Comparison of ENCODE assay signal across 8 mouse cellular contexts in the genomic region with DNA sequence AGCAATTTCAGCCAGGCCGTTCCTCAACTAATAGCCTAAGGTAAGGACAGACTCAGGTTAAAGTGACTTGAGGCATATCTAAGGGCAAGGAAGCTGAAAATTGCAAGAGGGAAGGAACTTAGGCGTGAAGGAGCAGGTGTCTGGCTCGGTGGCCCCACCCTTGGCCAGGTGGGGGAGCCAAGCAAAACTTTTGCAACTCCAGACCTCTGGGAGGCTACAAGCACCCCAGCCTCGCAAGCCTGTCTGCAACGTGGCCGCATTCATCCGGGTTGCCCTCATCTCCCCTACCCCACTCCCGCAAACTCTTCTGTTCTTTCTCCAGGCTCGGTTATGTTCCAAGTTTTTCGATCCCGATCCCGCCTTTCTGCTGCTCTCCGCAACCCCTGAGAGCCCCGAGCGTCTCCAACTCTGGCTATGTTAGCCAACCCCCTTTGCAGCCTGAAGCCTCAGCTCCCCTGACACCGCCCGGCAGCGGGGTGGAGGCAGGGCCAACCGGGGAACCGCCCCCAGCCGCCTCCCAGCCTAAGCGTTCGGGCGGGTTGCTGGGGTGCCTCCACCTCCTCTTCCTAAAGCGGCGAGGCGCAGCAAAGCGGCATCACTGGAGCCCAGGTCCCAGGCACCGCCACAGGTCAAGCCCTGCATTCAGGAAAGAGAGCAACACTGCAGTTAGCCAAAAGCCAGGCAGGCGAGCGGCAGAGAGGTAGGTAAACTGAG. TPM values are rescaled to one million over a fixed set of nuclear protein-coding genes. Genes with fewer than 3 reads are reported as not detected.
A peak's percentile ranks its signal among the peaks of the same experiment; 100 is the strongest.
DNase-seq lines count a peak whose midpoint lies in the region; ATAC-seq lines count a peak whose summit lies in the region.

A gene (plus strand): TSS at position 201 of the 714 bp plus-strand sequence.

- ATAC-seq in embryonic facial prominence, embryonic 15.5 days (ENCODE audit: insufficient number of reproducible peaks, low FRiP score, low TSS enrichment, low read depth): peak; percentile 84
- peak; percentile 95 for ATAC-seq in liver, embryonic 12.5 days
- ATAC-seq in monocyte, adult 5-6 weeks (replicated peaks; ENCODE audit: insufficient number of reproducible peaks, low FRiP score, low TSS enrichment, poor library complexity, severe bottlenecking): peak; percentile 78

- 0 out of 2 replicates have a peak, but pooled peaks cover 3% of the 10 kb centered on the region for H3K4me1 ChIP-seq in embryonic facial prominence, embryonic 15.5 days
- H3K4me1 ChIP-seq in heart, embryonic 10.5 days: no peaks in the 10 kb centered on the region
- 0 out of 2 replicates have a peak, but pooled peaks cover 6% of the 10 kb centered on the region for H3K4me1 ChIP-seq in liver, embryonic 12.5 days

- DNase-seq in 416B (ENCODE audit: low read depth): peak; percentile 85
- DNase-seq in adrenal gland, postnatal 4 days (ENCODE audit: low spot score in 2 of 2): peak; percentile 4 to 15
- peak; percentile 79 for DNase-seq in heart, embryonic 10.5 days (ENCODE audit: low spot score)
- DNase-seq in kidney, adult 9 months: peak; percentile 22
- peak; percentile 71 for DNase-seq in splenic B cell, adult 2 months (ENCODE audit: low read depth, low spot score)

- peak within 1 kb of the TSS; percentile 64 for H3K4me2 ChIP-seq in embryonic facial prominence, embryonic 15.5 days (replicated peaks)
- peak within 1 kb of the TSS; percentile 83 for H3K4me2 ChIP-seq in liver, embryonic 12.5 days

- no peaks in the 10 kb centered on the region for H3K9me3 ChIP-seq in embryonic facial prominence, embryonic 15.5 days (replicated peaks)
- H3K9me3 ChIP-seq in heart, embryonic 10.5 days: no peaks in the 10 kb centered on the region
- H3K9me3 ChIP-seq in liver, embryonic 12.5 days (replicated peaks): no peaks in the 10 kb centered on the region

- H3K4me3 ChIP-seq in embryonic facial prominence, embryonic 15.5 days (replicated peaks): peak within 1 kb of the TSS; percentile 55
- peak within 1 kb of the TSS; percentile 65 for H3K4me3 ChIP-seq in heart, embryonic 10.5 days
- H3K4me3 ChIP-seq in liver, embryonic 12.5 days: peak within 1 kb of the TSS; percentile 62

- peak within 1 kb of the TSS; percentile 18; the same call in 1 of the 2 replicates for H3K9ac ChIP-seq in embryonic facial prominence, embryonic 15.5 days
- peak within 1 kb of the TSS; percentile 61 for H3K9ac ChIP-seq in liver, embryonic 12.5 days

- WGBS in embryonic facial prominence, embryonic 15.5 days: 15% methylated on average over 31 of the region's 31 CpGs
- WGBS in heart, embryonic 10.5 days: 21% methylated on average over 31 of the region's 31 CpGs
- 8% methylated on average over 24 of the region's 31 CpGs for WGBS in liver, embryonic 12.5 days (ENCODE audit: insufficient replicate concordance)

- 0 out of 2 replicates have a peak, but pooled peaks cover 4% of the 10 kb centered on the region for H3K27me3 ChIP-seq in embryonic facial prominence, embryonic 15.5 days
- peaks cover 10% of the 10 kb centered on the region; the same call in 1 of the 2 replicates for H3K27me3 ChIP-seq in heart, embryonic 10.5 days (ENCODE audit: insufficient read depth, poor library complexity, severe bottlenecking)
- H3K27me3 ChIP-seq in liver, embryonic 12.5 days (replicated peaks): peaks cover 3% of the 10 kb centered on the region
- H3K27me3 ChIP-seq in splenic B cell, adult 2 months (ENCODE audit: control insufficient read depth, insufficient read depth, low read length, poor library complexity, severe bottlenecking): no peaks in the 10 kb centered on the region

- no peaks in the 10 kb centered on the region for H3K36me3 ChIP-seq in embryonic facial prominence, embryonic 15.5 days
- no peaks in the 10 kb centered on the region for H3K36me3 ChIP-seq in heart, embryonic 10.5 days
- no peaks in the 10 kb centered on the region for H3K36me3 ChIP-seq in liver, embryonic 12.5 days
- H3K36me3 ChIP-seq in splenic B cell, adult 2 months (ENCODE audit: control insufficient read depth, insufficient read depth, low read length, poor library complexity, severe bottlenecking): no peaks in the 10 kb centered on the region

- H3K27ac ChIP-seq in embryonic facial prominence, embryonic 15.5 days (replicated peaks): no peak within 1 kb of the TSS
- peak within 1 kb of the TSS; percentile 74 for H3K27ac ChIP-seq in heart, embryonic 10.5 days
- peak within 1 kb of the TSS; percentile 36; the same call in 1 of the 2 replicates for H3K27ac ChIP-seq in liver, embryonic 12.5 days

RNA-seq across cellular contexts. Expression of the gene that starts here (rescaled TPM):
- 1 to 10 TPM; 5.8 to 6.3 TPM for total RNA-seq in adrenal gland, postnatal 4 days (2021)
- 10.2 and 10.4 TPM in 2 replicates for polyA plus RNA-seq in embryonic facial prominence, embryonic 15.5 days (2015; fragmentation: Nextera tagmentation; extraction: Ambion mirVana)
- 12.8 and 16.9 TPM in 2 replicates for polyA plus RNA-seq in heart, embryonic 10.5 days (2016; fragmentation: Nextera tagmentation; extraction: Ambion mirVana)
- polyA plus RNA-seq in liver, embryonic 12.5 days (2016; fragmentation: Nextera tagmentation; extraction: Ambion mirVana): 4.0 and 4.5 TPM in 2 replicates
- 41.8 to 63.4 TPM (median 54.3 TPM) in 3 replicates for total RNA-seq in monocyte, adult 5-6 weeks (2017)

Comparison
In these comparisons a context has a peak if more than half of its experiments do, and no peak if none do; other contexts are left out.
1. DNase-seq: peak in every context shown above with its lines; median percentile 85 in 416B; 79 in heart, embryonic 10.5 days; 71 in splenic B cell, adult 2 months; 22 in kidney, adult 9 months; 10 in adrenal gland, postnatal 4 days.